Mouse (Mus musculus) embryonic fibroblast, embryonic 13.5 days (primary cell): ENCODE measurements around the gene Evi5. TPM values are rescaled to one million over a fixed set of nuclear protein-coding genes. Genes with fewer than 3 reads are reported as not detected.

Experiments used
- H3K27ac ChIP-seq: 2 replicates; pipeline ENCODE4 v1.5.1; 2012; ENCODE audit warnings: low read length, control low read depth, inconsistent platforms; ENCODE audit not compliant: insufficient read depth
- H3K4me1 ChIP-seq: 2 replicates; pipeline ENCODE4 v1.6.1; 2011; ENCODE audit warnings: low read length; ENCODE audit not compliant: control insufficient read depth, insufficient read depth
- H3K4me3 ChIP-seq: 2 replicates; pipeline ENCODE4 v1.5.1; 2011; ENCODE audit warnings: mild to moderate bottlenecking, control low read depth, low read length; ENCODE audit not compliant: insufficient read depth
- CTCF ChIP-seq: IDR thresholded peaks from 2 replicates; pipeline ENCODE4 v1.5.1; 2011; ENCODE audit warnings: mild to moderate bottlenecking, control low read depth, low read length, moderate library complexity, borderline replicate concordance; ENCODE audit not compliant: insufficient read depth
- POLR2A ChIP-seq: IDR thresholded peaks from 2 replicates; pipeline ENCODE4 v1.6.1; 2011; ENCODE audit warnings: low read depth, mild to moderate bottlenecking, control low read depth, low read length, moderate library complexity
- polyA plus RNA-seq: library from polyadenylated mRNA; stranded (reverse); fragments of >200 nt; gene quantifications from 2 replicates; pipeline ENCODE4 v1.2.4, GENCODE M21; 2011; ENCODE audit warnings: low read depth; ENCODE audit not compliant: missing spikeins, insufficient read length

Evi5 gene
- polyA plus RNA-seq, 1 experiment = 60.6 TPM

GRCm38 (mm10) chr5:107720991-107721637 is 153.8 kb downstream of the Evi5 start:
- H3K4me1 ChIP-seq = peaks cover 1% of the 10 kb centered on the region; the same call in 1 of the 2 replicates
- H3K4me3 ChIP-seq = no peak overlapping the region
- no peak for TF ChIP-seq POLR2A
- no peak for TF ChIP-seq CTCF

GRCm38 (mm10) chr5:107720511-107720910 is 154.4 kb downstream of the Evi5 start:
- Histone ChIP-seq H3K27ac (no peak overlapping the region), H3K4me1 (no peaks in the 10 kb centered on the region; the same call in 1 of the 2 replicates), H3K4me3 (no peak overlapping the region)
- TF ChIP-seq CTCF (no peak), POLR2A (no peak)

More at GRCm38 (mm10) chr5:107720991-107721637, 153.8 kb downstream of the Evi5 start:
- H3K27ac ChIP-seq = no peak overlapping the region

- H3K4me1 ChIP-seq = no peaks in the 10 kb centered on the region
- H3K27ac ChIP-seq = no peak overlapping the region
- H3K4me3 ChIP-seq = no peak overlapping the region
- no peak for TF ChIP-seq POLR2A
- TF ChIP-seq CTCF = no peak
These were observed 155.1 kb downstream of the Evi5 start for GRCm38 (mm10) chr5:107719786-107720185.

GRCm38 (mm10) chr5:107719209-107719608 is 155.7 kb downstream of the Evi5 start:
- H3K27ac ChIP-seq = no peak overlapping the region
- H3K4me1 ChIP-seq = no peaks in the 10 kb centered on the region
- TF ChIP-seq POLR2A (no peak), CTCF (no peak)
- H3K4me3 ChIP-seq = no peak overlapping the region

GRCm38 (mm10) chr5:107717871-107718361 is 157.0 kb downstream of the Evi5 start:
- no peak for TF ChIP-seq CTCF
- H3K27ac ChIP-seq = no peak overlapping the region
- H3K4me1 ChIP-seq = no peaks in the 10 kb centered on the region
- H3K4me3 ChIP-seq = no peak overlapping the region

- TF ChIP-seq CTCF (no peak), POLR2A (no peak)
- no peak overlapping the region for H3K27ac ChIP-seq
- no peaks in the 10 kb centered on the region for H3K4me1 ChIP-seq
- H3K4me3 ChIP-seq = no peak overlapping the region
These were observed 163.2 kb downstream of the Evi5 start for GRCm38 (mm10) chr5:107711689-107712088.

GRCm38 (mm10) chr5:107708124-107708797 is 166.6 kb downstream of the Evi5 start:
- Histone ChIP-seq H3K27ac (no peak overlapping the region), H3K4me3 (no peak overlapping the region), H3K4me1 (no peaks in the 10 kb centered on the region)
- TF ChIP-seq CTCF (no peak), POLR2A (no peak)

- H3K27ac ChIP-seq = no peak overlapping the region
- no peak overlapping the region for H3K4me3 ChIP-seq
- TF ChIP-seq CTCF (no peak), POLR2A (no peak)
- no peaks in the 10 kb centered on the region for H3K4me1 ChIP-seq
These were observed 168.6 kb downstream of the Evi5 start for GRCm38 (mm10) chr5:107706262-107706661.

- Histone ChIP-seq H3K4me3 (no peak overlapping the region), H3K27ac (no peak overlapping the region), H3K4me1 (no peaks in the 10 kb centered on the region)
- TF ChIP-seq CTCF (no peak), POLR2A (no peak)
These were observed 169.2 kb downstream of the Evi5 start for GRCm38 (mm10) chr5:107705756-107706155.

- no peak for TF ChIP-seq CTCF
- TF ChIP-seq POLR2A = no peak
- Histone ChIP-seq H3K27ac (no peak overlapping the region), H3K4me1 (no peaks in the 10 kb centered on the region)
These were observed 171.6 kb downstream of the Evi5 start for GRCm38 (mm10) chr5:107703207-107703763.

More at GRCm38 (mm10) chr5:107703207-107703763, 171.6 kb downstream of the Evi5 start:
- H3K4me3 ChIP-seq = no peak overlapping the region
